Mouse (Mus musculus): ENCODE data around the gene Myo9a. TPM values are rescaled to one million over a fixed set of nuclear protein-coding genes. Genes with fewer than 3 reads are reported as not detected.

Gene Myo9a
- total RNA-seq, 2 experiments from 2014 or later = 8.3 to 14.4 TPM

Other genes with a start within 250 kb of the Myo9a start
- 98.6 and 103 TPM in 2 replicates for gene Hexa, start 211.4 kb upstream of the Myo9a start, total RNA-seq (2015)
- gene Hexa, start 211.4 kb upstream of the Myo9a start, total RNA-seq (2017) = 168 and 210 TPM in 2 replicates
- 0.17 TPM in 1 of 2 replicates, not detected in the other for gene Tmem202, start 211.0 kb upstream of the Myo9a start, total RNA-seq (2015)
- not detected in 2 replicates for gene Tmem202, start 211.0 kb upstream of the Myo9a start, total RNA-seq (2017)
- not detected in 2 replicates for gene Celf6, start 173.0 kb upstream of the Myo9a start, total RNA-seq (2015)
- gene Celf6, start 173.0 kb upstream of the Myo9a start, total RNA-seq (2017) = not detected in 2 replicates
- 37.6 and 52.4 TPM in 2 replicates for gene Parp6, start 133.6 kb upstream of the Myo9a start, total RNA-seq (2015)
- 15.7 and 24.5 TPM in 2 replicates for gene Parp6, start 133.6 kb upstream of the Myo9a start, total RNA-seq (2017)
- 151 and 190 TPM in 2 replicates for gene Pkm, start 94.5 kb upstream of the Myo9a start, total RNA-seq (2015)
- gene Pkm, start 94.5 kb upstream of the Myo9a start, total RNA-seq (2017) = 900 and 914 TPM in 2 replicates
- gene Gramd2, start 70.8 kb upstream of the Myo9a start, total RNA-seq (2015) = 0.02 TPM in 1 of 2 replicates, not detected in the other
- gene Gramd2, start 70.8 kb upstream of the Myo9a start, total RNA-seq (2017) = 0.14 TPM in 1 of 2 replicates, not detected in the other
- gene Senp8, start 186 bp upstream of the Myo9a start, total RNA-seq (2015) = 4.7 and 6.4 TPM in 2 replicates
- gene Senp8, start 186 bp upstream of the Myo9a start, total RNA-seq (2017) = 8.1 and 8.8 TPM in 2 replicates
- not detected in 2 replicates for gene Nr2e3, start 209.8 kb downstream of the Myo9a start, total RNA-seq (2015)
- gene Nr2e3, start 209.8 kb downstream of the Myo9a start, total RNA-seq (2017) = not detected in 2 replicates